Mouse (Mus musculus): ENCODE results near the gene Eif4e2. TPM values are rescaled to one million over a fixed set of nuclear protein-coding genes. Genes with fewer than 3 reads are reported as not detected.

Eif4e2 gene
- polyA plus RNA-seq, 1 experiment from 2014 or later: 135 TPM

DNA sequence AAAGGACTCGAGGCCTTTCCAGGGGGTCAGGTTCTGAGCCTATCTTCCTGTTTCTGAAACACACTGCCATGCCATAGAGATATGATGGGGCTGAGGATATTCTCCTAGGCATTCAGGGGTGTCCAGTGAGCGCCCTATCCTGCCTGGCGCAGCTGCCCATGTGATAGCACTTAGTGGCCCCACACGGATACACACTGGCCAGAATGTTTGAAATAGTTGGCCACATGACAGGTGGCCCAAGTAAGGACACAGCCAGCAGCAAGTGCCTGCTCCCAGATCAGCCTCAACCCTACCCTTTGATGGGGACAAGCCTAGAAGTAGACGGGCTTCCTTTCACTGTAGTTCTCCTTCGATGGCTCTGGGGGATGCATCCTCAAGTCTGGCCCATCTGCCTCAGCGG is 9.2 kb upstream of the Eif4e2 start, which contains the start of gene Chrng:
TSS of gene Chrng (plus strand) at position 193 of the 400 bp plus-strand sequence.
- Histone ChIP-seq H3K27ac (replicated peaks) (no peak within 1 kb of the TSS), H3K4me2 (replicated peaks; ENCODE audit: low read depth) (no peak within 1 kb of the TSS)
- WGBS: 92% methylated on average over 7 of the region's 7 CpGs

DNA sequence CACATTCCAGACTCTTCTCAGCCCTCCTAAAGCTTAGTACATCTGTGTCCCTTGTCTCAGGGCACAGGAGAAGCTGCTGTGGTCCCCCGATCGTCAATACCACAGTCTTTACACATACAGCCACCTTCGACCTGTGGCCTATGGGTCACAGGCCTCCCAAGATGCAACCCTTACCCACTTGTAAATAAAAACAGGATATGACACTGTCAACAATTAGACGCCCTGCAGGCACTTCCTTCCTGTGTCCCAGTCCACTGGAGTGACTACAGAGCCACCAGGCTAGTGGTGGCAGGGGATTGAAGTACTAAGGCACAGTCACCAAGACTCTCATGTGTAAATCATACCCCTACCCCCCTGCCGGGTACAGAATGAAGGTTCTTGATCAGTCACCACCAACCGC is 8.7 kb upstream of the Eif4e2 start:
- Histone ChIP-seq H3K9me3 (ENCODE audit: control insufficient read depth, low read length) (no peaks in the 10 kb centered on the region), H3K4me1 (replicated peaks; ENCODE audit: control insufficient read depth, insufficient read depth) (no peaks in the 10 kb centered on the region), H3K36me3 (ENCODE audit: control insufficient read depth, insufficient read depth, low read length) (no peaks in the 10 kb centered on the region), H3K27ac (replicated peaks) (no peak overlapping the region), H3K4me2 (replicated peaks; ENCODE audit: low read depth) (no peak overlapping the region), H3K4me3 (ENCODE audit: low read depth, low read length) (no peak overlapping the region), H3K27me3 (ENCODE audit: control insufficient read depth, insufficient read depth, low read length) (no peaks in the 10 kb centered on the region; the same call in 1 of the 2 replicates), H3K9ac (ENCODE audit: low read length) (no peak overlapping the region)
- ATAC-seq (ENCODE audit: low FRiP score, low TSS enrichment) (no peak), DNase-seq (ENCODE audit: low spot score) (no peak)
- TF ChIP-seq CTCF (IDR thresholded peaks at IDR 0.05; ENCODE audit: low read depth): no peak
- no peak for TF ChIP-seq EP300 (optimal IDR thresholded peaks at IDR 0.05)
- 52% methylated on average over 6 of the region's 6 CpGs for WGBS

More for the DNA sequence above, 9.2 kb upstream of the Eif4e2 start, which contains the start of gene Chrng:
- no peaks in the 10 kb centered on the region for H3K9me3 ChIP-seq (ENCODE audit: control insufficient read depth, low read length)
- ATAC-seq (ENCODE audit: low FRiP score, low TSS enrichment) (no peak), DNase-seq (ENCODE audit: low spot score) (no peak)
- no peak within 1 kb of the TSS for H3K4me3 ChIP-seq (ENCODE audit: low read depth, low read length)
- H3K36me3 ChIP-seq (ENCODE audit: control insufficient read depth, insufficient read depth, low read length): no peaks in the 10 kb centered on the region
- no peaks in the 10 kb centered on the region for H3K4me1 ChIP-seq (replicated peaks; ENCODE audit: control insufficient read depth, insufficient read depth)
- H3K9ac ChIP-seq (ENCODE audit: low read length): no peak within 1 kb of the TSS
- no peak for TF ChIP-seq CTCF (IDR thresholded peaks at IDR 0.05; ENCODE audit: low read depth)
- H3K27me3 ChIP-seq (ENCODE audit: control insufficient read depth, insufficient read depth, low read length): no peaks in the 10 kb centered on the region; the same call in 1 of the 2 replicates

DNA sequence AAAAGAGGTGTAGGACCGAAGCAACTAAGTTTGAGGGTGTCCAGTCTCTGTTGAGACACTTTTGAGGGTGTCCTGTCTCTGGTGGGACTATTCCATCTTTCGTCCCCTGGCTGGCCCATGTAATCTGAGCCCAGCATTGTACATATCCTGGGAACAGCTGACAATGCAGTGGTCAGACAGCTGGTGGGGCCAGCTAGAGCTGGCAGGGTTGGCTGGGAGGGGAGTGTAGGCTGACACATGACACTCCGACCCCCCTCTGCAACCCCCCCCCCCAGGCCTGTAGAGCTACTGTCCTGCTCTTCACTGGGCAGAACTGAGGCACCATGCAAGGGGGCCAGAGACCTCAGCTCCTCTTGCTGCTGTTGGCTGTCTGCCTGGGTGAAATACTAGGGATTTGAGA is 8.2 kb upstream of the Eif4e2 start:
- TF ChIP-seq CTCF (IDR thresholded peaks at IDR 0.05; ENCODE audit: low read depth): no peak
- no peak for TF ChIP-seq EP300 (optimal IDR thresholded peaks at IDR 0.05)
- ATAC-seq (ENCODE audit: low FRiP score, low TSS enrichment) (no peak), DNase-seq (ENCODE audit: low spot score) (no peak)
- H3K36me3 ChIP-seq (ENCODE audit: control insufficient read depth, insufficient read depth, low read length): no peaks in the 10 kb centered on the region
- H3K4me1 ChIP-seq (replicated peaks; ENCODE audit: control insufficient read depth, insufficient read depth): no peaks in the 10 kb centered on the region
- H3K27ac ChIP-seq (replicated peaks): no peak overlapping the region
- H3K9ac ChIP-seq (ENCODE audit: low read length): no peak overlapping the region
- no peaks in the 10 kb centered on the region; the same call in 1 of the 2 replicates for H3K27me3 ChIP-seq (ENCODE audit: control insufficient read depth, insufficient read depth, low read length)
- no peak overlapping the region for H3K4me3 ChIP-seq (ENCODE audit: low read depth, low read length)
- H3K9me3 ChIP-seq (ENCODE audit: control insufficient read depth, low read length): no peaks in the 10 kb centered on the region
- 30% methylated on average over 3 of the region's 3 CpGs for WGBS
- H3K4me2 ChIP-seq (replicated peaks; ENCODE audit: low read depth): no peak overlapping the region

DNA sequence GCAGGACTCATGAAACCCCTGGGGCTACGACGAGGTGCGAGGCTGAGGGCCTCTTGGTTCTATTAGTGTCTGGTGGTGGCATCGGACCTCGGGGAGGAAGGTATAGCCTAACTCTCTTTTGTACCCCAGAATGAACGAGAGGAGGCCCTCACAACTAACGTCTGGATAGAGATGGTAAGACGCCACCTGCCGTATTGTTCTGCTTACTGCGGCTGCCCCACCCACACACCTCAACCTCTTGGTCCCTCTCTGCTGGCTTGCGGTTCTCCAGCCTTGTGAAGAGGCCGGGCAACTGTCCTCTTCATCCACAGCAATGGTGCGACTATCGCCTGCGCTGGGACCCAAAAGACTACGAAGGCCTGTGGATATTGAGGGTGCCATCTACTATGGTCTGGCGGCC is 7.4 kb upstream of the Eif4e2 start:
- no peaks in the 10 kb centered on the region; the same call in 1 of the 2 replicates for H3K27me3 ChIP-seq (ENCODE audit: control insufficient read depth, insufficient read depth, low read length)
- no peaks in the 10 kb centered on the region for H3K36me3 ChIP-seq (ENCODE audit: control insufficient read depth, insufficient read depth, low read length)
- ATAC-seq (ENCODE audit: low FRiP score, low TSS enrichment) (no peak), DNase-seq (ENCODE audit: low spot score) (peak; percentile 50)
- 23% methylated on average over 17 of the region's 17 CpGs for WGBS
- no peak overlapping the region for H3K27ac ChIP-seq (replicated peaks)
- no peak overlapping the region for H3K4me3 ChIP-seq (ENCODE audit: low read depth, low read length)
- peak; percentile 57 for TF ChIP-seq CTCF (IDR thresholded peaks at IDR 0.05; ENCODE audit: low read depth)
- TF ChIP-seq EP300 (optimal IDR thresholded peaks at IDR 0.05): no peak
- no peak overlapping the region for H3K9ac ChIP-seq (ENCODE audit: low read length)
- H3K9me3 ChIP-seq (ENCODE audit: control insufficient read depth, low read length): no peaks in the 10 kb centered on the region
- H3K4me1 ChIP-seq (replicated peaks; ENCODE audit: control insufficient read depth, insufficient read depth): no peaks in the 10 kb centered on the region
- H3K4me2 ChIP-seq (replicated peaks; ENCODE audit: low read depth): no peak overlapping the region

DNA sequence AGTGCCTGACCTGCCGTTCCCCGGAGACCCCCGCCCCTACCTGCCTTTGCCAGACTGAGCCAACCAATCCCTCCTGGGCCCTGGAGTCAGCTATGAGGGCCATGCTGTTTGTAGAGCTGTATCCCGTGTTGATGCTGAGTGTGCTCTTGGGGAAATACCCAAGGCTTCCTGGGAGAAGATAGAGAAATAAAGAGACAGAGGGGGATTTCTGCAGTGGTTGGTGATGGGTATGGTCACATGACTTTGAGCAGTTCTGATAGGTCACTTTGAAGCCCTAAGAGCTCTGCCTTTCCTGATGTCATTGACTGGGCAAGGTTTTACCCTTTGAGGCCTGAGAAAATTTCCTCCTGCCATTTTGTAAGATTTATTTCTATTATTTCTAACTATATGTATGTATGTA is 2.3 kb upstream of the Eif4e2 start:
- ATAC-seq (ENCODE audit: low FRiP score, low TSS enrichment) (no peak), DNase-seq (ENCODE audit: low spot score) (no peak)
- no peak overlapping the region for H3K27ac ChIP-seq (replicated peaks)
- no peaks in the 10 kb centered on the region for H3K36me3 ChIP-seq (ENCODE audit: control insufficient read depth, insufficient read depth, low read length)
- no peak overlapping the region for H3K9ac ChIP-seq (ENCODE audit: low read length)
- peaks cover 10% of the 10 kb centered on the region; the same call in 1 of the 2 replicates for H3K4me1 ChIP-seq (replicated peaks; ENCODE audit: control insufficient read depth, insufficient read depth)
- H3K9me3 ChIP-seq (ENCODE audit: control insufficient read depth, low read length): no peaks in the 10 kb centered on the region
- WGBS: 80% methylated on average over 4 of the region's 4 CpGs
- TF ChIP-seq EP300 (optimal IDR thresholded peaks at IDR 0.05) (no peak), CTCF (IDR thresholded peaks at IDR 0.05; ENCODE audit: low read depth) (no peak)
- no peak overlapping the region for H3K4me3 ChIP-seq (ENCODE audit: low read depth, low read length)
- H3K4me2 ChIP-seq (replicated peaks; ENCODE audit: low read depth): no peak overlapping the region
- H3K27me3 ChIP-seq (ENCODE audit: control insufficient read depth, insufficient read depth, low read length): no peaks in the 10 kb centered on the region; the same call in 1 of the 2 replicates

DNA sequence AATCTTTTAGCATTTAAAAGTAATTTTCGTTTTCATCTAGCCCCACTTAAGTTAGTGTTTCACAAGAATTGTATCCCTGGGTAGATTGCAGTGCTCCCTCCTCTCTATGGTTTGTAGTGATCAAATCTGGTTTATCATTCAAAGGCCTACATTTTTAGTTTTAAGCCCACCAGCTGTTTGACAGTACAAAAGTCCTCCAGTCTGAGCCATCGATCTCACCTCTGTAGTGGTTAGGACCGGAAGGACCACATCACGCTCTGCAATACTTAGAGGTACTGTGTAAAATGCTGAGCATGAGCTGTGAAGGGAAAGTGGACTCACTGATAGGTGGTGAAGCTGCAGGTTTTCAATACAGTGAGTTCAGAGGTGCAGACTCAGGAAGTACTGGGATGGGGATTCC is 1.0 kb downstream of the Eif4e2 start:
- ATAC-seq (ENCODE audit: low FRiP score, low TSS enrichment) (no peak), DNase-seq (ENCODE audit: low spot score) (no peak)
- no peaks in the 10 kb centered on the region for H3K9me3 ChIP-seq (ENCODE audit: control insufficient read depth, low read length)
- peaks cover 10% of the 10 kb centered on the region; the same call in 1 of the 2 replicates for H3K4me1 ChIP-seq (replicated peaks; ENCODE audit: control insufficient read depth, insufficient read depth)
- peak overlapping the region; percentile 71 for H3K4me3 ChIP-seq (ENCODE audit: low read depth, low read length)
- TF ChIP-seq EP300 (optimal IDR thresholded peaks at IDR 0.05) (no peak), CTCF (IDR thresholded peaks at IDR 0.05; ENCODE audit: low read depth) (no peak)
- H3K36me3 ChIP-seq (ENCODE audit: control insufficient read depth, insufficient read depth, low read length): peaks cover 1% of the 10 kb centered on the region
- peak overlapping the region; percentile 100 for H3K27ac ChIP-seq (replicated peaks)
- peak overlapping the region; percentile 76 for H3K4me2 ChIP-seq (replicated peaks; ENCODE audit: low read depth)
- peak overlapping the region; percentile 98 for H3K9ac ChIP-seq (ENCODE audit: low read length)
- no peaks in the 10 kb centered on the region for H3K27me3 ChIP-seq (ENCODE audit: control insufficient read depth, insufficient read depth, low read length)
- 4% methylated on average over 4 of the region's 4 CpGs for WGBS

Measured in stomach, postnatal 0 days (tissue).